Mouse (Mus musculus) thymus, adult 2 months (tissue): ENCODE data around the gene Ssc4d. TPM values are rescaled to one million over a fixed set of nuclear protein-coding genes. Genes with fewer than 3 reads are reported as not detected.

Source experiments
- DNase-seq: peaks from one replicate; pipeline ENCODE4 v3.0.0; 2021
- H3K27ac ChIP-seq: fragments of 200-500 bp; 2 replicates; pipeline ENCODE4 v1.5.1; 2012; ENCODE audit warnings: low read length, control low read depth; ENCODE audit not compliant: control insufficient read depth, insufficient read depth
- H3K27me3 ChIP-seq: fragments of 200-500 bp; 2 replicates; pipeline ENCODE4 v1.6.1; 2012; ENCODE audit warnings: mild to moderate bottlenecking, low read length, moderate library complexity, mixed read lengths; ENCODE audit not compliant: control insufficient read depth, insufficient read depth
- H3K36me3 ChIP-seq: fragments of 200-500 bp; 2 replicates; pipeline ENCODE4 v1.6.1; 2012; ENCODE audit warnings: mild to moderate bottlenecking, low read length, moderate library complexity; ENCODE audit not compliant: control insufficient read depth, insufficient read depth
- H3K4me1 ChIP-seq: fragments of 200-500 bp; replicated peaks from 2 replicates; pipeline ENCODE4 v1.6.1; 2012; ENCODE audit warnings: low read length; ENCODE audit not compliant: control insufficient read depth, insufficient read depth
- H3K4me3 ChIP-seq: fragments of 200-500 bp; 2 replicates; pipeline ENCODE4 v1.5.1; 2012; ENCODE audit warnings: mild to moderate bottlenecking, low read length, control low read depth, moderate library complexity; ENCODE audit not compliant: control insufficient read depth, insufficient read depth
- CTCF ChIP-seq: fragments of 200-500 bp; IDR thresholded peaks from 2 replicates; pipeline ENCODE4 v1.5.1; 2012; ENCODE audit warnings: mild to moderate bottlenecking, control low read depth, low read length, moderate library complexity, borderline replicate concordance; ENCODE audit not compliant: control insufficient read depth, poor library complexity, insufficient read depth; ENCODE audit errors: extremely low read depth
- POLR2A ChIP-seq: fragments of 200-500 bp; IDR thresholded peaks from 2 replicates; pipeline ENCODE4 v1.6.1; 2012; ENCODE audit warnings: mild to moderate bottlenecking, low read length, control low read depth, moderate library complexity; ENCODE audit not compliant: control insufficient read depth, poor library complexity, insufficient read depth; ENCODE audit errors: extremely low read depth
- WGBS: fragments of 180-500 bp; shearing (Covaris S2); methylation state at CpG from one replicate; pipeline ENCODE4 v1.1.7; 2018; 5-methylcytosine and 5-hydroxymethylcytosine counted together
- polyA plus RNA-seq: library from polyadenylated mRNA; depleted of rRNA; stranded (reverse); fragments of >200 nt; gene quantifications from 2 replicates; pipeline ENCODE4 v1.2.3, GENCODE M21; 2012

Ssc4d gene
- polyA plus RNA-seq, 1 experiment, result 3.9 TPM

- DNase-seq, result no peak
- H3K4me1 ChIP-seq, result peaks cover 22% of the 10 kb centered on the region
- 95% methylated on average over 10 of the region's 10 CpGs for WGBS
- H3K4me3 ChIP-seq, result no peak overlapping the region
- TF ChIP-seq CTCF (no peak), POLR2A (no peak)
- no peaks in the 10 kb centered on the region for H3K27me3 ChIP-seq
- no peak overlapping the region for H3K27ac ChIP-seq
- peaks cover 24% of the 10 kb centered on the region for H3K36me3 ChIP-seq
Observed at GRCm38 (mm10) chr5:136014877-136015276, 40.5 kb upstream of the Ssc4d start.

DNA sequence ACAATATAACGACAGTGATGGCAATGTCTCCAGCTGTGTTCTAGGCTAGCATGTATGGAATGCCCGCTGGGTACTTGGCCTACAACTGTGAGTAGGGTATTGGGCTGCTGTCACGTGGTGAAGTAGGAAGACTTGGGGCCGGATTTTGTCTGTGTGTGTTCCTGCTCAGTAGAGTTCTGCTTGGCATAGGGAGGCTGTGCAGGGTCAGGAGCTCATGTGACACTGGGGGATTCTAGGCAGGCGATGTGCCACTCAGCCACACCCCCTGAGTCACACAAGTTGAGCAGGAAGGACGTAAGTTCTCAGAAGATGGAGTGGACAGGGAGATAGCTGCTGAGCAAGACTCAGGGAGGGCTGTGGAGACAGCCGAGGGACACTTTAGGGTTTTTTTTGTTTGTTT is 33.4 kb upstream of the Ssc4d start:
- H3K36me3 ChIP-seq, result peaks cover 24% of the 10 kb centered on the region
- peaks cover 12% of the 10 kb centered on the region for H3K4me1 ChIP-seq
- no peak for DNase-seq
- H3K27ac ChIP-seq, result no peak overlapping the region
- H3K27me3 ChIP-seq, result no peaks in the 10 kb centered on the region
- TF ChIP-seq CTCF (no peak), POLR2A (no peak)
- 89% methylated on average over 7 of the region's 7 CpGs for whole genome bisulfite sequencing
- H3K4me3 ChIP-seq, result no peak overlapping the region

DNA sequence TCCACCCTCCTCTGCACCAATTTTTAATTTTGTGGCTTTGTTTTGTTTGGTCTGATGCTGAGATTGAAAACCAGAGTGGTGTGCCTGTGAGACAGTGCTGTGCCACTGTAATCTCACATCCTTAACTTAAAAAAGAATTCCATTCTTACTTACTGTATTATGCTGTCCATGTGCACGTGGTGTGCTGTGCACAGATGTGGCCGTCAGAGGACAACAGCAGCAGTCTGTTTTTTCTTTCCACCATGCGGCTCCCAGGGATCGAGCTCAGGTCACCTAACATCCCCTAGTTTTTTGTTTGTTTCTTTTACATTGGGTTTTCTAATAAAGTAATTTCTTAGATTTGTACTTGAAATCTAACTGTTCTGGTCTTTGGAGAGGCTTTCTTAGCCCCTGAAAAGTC is 30.2 kb upstream of the Ssc4d start:
- DNase-seq, result no peak
- no peaks in the 10 kb centered on the region for H3K27me3 ChIP-seq
- WGBS, result 86% methylated on average over 4 of the region's 4 CpGs

GRCm38 (mm10) chr5:136002751-136003151 is 28.4 kb upstream of the Ssc4d start:
- peak; percentile 9 for DNase-seq
- Histone ChIP-seq H3K4me1 (peaks cover 26% of the 10 kb centered on the region), H3K27me3 (no peaks in the 10 kb centered on the region), H3K27ac (peak overlapping the region; percentile 73), H3K4me3 (no peak overlapping the region), H3K36me3 (peaks cover 11% of the 10 kb centered on the region; the same call in 1 of the 2 replicates)
- TF ChIP-seq CTCF (no peak), POLR2A (no peak)
- 23% methylated on average over 3 of the region's 3 CpGs for WGBS

More for the DNA sequence above, 30.2 kb upstream of the Ssc4d start:
- TF ChIP-seq POLR2A (no peak), CTCF (no peak)
- Histone ChIP-seq H3K36me3 (no peaks in the 10 kb centered on the region; the same call in 1 of the 2 replicates), H3K27ac (no peak overlapping the region), H3K4me3 (no peak overlapping the region), H3K4me1 (peaks cover 26% of the 10 kb centered on the region)

DNA sequence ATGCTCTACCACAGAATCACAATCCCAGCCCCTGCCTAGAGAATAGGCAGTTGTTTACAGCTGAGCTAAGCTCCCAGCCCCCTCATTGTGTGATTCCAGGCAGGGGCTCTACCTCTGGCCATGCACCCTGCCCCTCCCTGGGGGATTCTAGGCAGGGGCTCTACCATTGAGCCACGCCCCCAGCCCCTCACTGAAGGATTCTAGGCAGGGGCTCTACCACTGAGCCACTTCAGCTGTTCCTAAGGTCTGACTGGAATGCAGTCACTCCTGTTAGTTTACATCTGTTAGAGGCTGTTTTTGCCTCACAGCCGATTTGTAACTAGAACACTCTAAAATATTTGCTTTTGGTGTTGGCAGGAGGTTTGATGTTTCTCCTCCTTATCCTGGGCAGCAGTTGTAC is 28.0 kb upstream of the Ssc4d start:
- Histone ChIP-seq H3K4me1 (peaks cover 26% of the 10 kb centered on the region), H3K27ac (peak overlapping the region; percentile 73), H3K27me3 (no peaks in the 10 kb centered on the region), H3K4me3 (no peak overlapping the region), H3K36me3 (peaks cover 15% of the 10 kb centered on the region; the same call in 1 of the 2 replicates)
- TF ChIP-seq CTCF (no peak), POLR2A (no peak)
- DNase-seq, result no peak
- 64% methylated on average over 2 of the region's 2 CpGs for WGBS

- Histone ChIP-seq H3K4me1 (peaks cover 26% of the 10 kb centered on the region), H3K36me3 (peaks cover 22% of the 10 kb centered on the region)
- 89% methylated on average over 6 of the region's 6 CpGs for WGBS
Observed at GRCm38 (mm10) chr5:136001222-136001621, 26.9 kb upstream of the Ssc4d start.

DNA sequence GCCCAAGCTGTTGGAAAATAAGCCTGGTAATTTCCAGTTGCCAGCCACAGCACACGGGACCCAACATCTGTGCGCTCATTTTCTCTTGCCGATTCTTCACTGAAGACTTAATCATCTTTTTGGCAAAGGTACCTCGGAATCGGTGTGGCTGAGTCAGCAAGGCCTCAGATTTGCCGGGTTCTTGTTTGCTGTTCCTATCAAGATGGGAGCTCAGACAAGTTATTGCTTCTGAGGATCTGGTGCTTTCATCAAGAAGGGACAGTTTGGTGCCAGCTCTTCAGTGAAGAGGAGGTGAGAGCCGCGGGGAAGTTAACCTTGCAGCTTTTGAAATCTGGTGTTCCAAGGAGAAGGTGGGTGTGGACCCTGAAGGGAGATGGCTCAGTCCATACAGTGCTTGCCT is 21.8 kb upstream of the Ssc4d start:
- TF ChIP-seq POLR2A (no peak), CTCF (no peak)
- H3K27ac ChIP-seq, result no peak overlapping the region
- WGBS, result 95% methylated on average over 8 of the region's 8 CpGs
- H3K27me3 ChIP-seq, result no peaks in the 10 kb centered on the region
- H3K36me3 ChIP-seq, result peaks cover 22% of the 10 kb centered on the region
- peaks cover 7% of the 10 kb centered on the region; the same call in 1 of the 2 replicates for H3K4me1 ChIP-seq
- no peak for DNase-seq
- H3K4me3 ChIP-seq, result no peak overlapping the region

More at GRCm38 (mm10) chr5:136001222-136001621, 26.9 kb upstream of the Ssc4d start:
- DNase-seq, result no peak
- Histone ChIP-seq H3K4me3 (no peak overlapping the region), H3K27ac (no peak overlapping the region; the same call in 1 of the 2 replicates), H3K27me3 (no peaks in the 10 kb centered on the region)
- TF ChIP-seq POLR2A (no peak), CTCF (no peak)
